Mouse (Mus musculus) yolk sac, embryonic 10.5 days (tissue): ENCODE measurements at regions not wholly inside any gene's neighbourhood (a gene's known extent, or its start where the extent isn't known, plus 50 kb on each side); places are given as distances from the start of the nearest gene placed in this dataset.

Source experiments
- DNase-seq: peaks from one replicate; pipeline ENCODE4 v3.0.0-alpha.2; 2017; ENCODE audit warnings: low spot score

- DNase-seq = no peak
These were observed 313.7 kb downstream of the Arl4a start for GRCm38 (mm10) chr12:39724172-39724571.

- DNase-seq = no peak
These were observed 322.7 kb downstream of the Arl4a start for GRCm38 (mm10) chr12:39715120-39715519.

GRCm38 (mm10) chr12:39714169-39714794 is 323.5 kb downstream of the Arl4a start:
- DNase-seq = no peak

GRCm38 (mm10) chr12:39711807-39712206 is 326.0 kb downstream of the Arl4a start:
- no peak for DNase-seq

- no peak for DNase-seq
These were observed 328.0 kb downstream of the Arl4a start for GRCm38 (mm10) chr12:39709850-39710249.

- no peak for DNase-seq
These were observed 340.6 kb downstream of the Arl4a start for GRCm38 (mm10) chr12:39697182-39697581.

- DNase-seq = no peak
These were observed 342.5 kb downstream of the Arl4a start for GRCm38 (mm10) chr12:39695322-39695721.

- DNase-seq = no peak
These were observed 345.8 kb downstream of the Arl4a start for GRCm38 (mm10) chr12:39692043-39692442.

- DNase-seq = no peak
These were observed 352.4 kb downstream of the Arl4a start for GRCm38 (mm10) chr12:39685399-39685798.

GRCm38 (mm10) chr12:39682121-39682520 is 355.7 kb downstream of the Arl4a start:
- no peak for DNase-seq

- DNase-seq = no peak
These were observed 362.2 kb downstream of the Arl4a start for GRCm38 (mm10) chr12:39675608-39676007.

GRCm38 (mm10) chr12:39667701-39668100 is 370.1 kb downstream of the Arl4a start:
- no peak for DNase-seq

GRCm38 (mm10) chr12:39665448-39665847 is 372.4 kb downstream of the Arl4a start:
- peak; percentile 12 for DNase-seq

GRCm38 (mm10) chr12:39660420-39660819 is 377.4 kb downstream of the Arl4a start:
- DNase-seq = no peak

GRCm38 (mm10) chr12:39656606-39657005 is 381.2 kb downstream of the Arl4a start:
- DNase-seq = no peak

GRCm38 (mm10) chr12:39648952-39649351 is 388.9 kb downstream of the Arl4a start:
- no peak for DNase-seq

- DNase-seq = no peak
These were observed 391.3 kb downstream of the Arl4a start for GRCm38 (mm10) chr12:39646556-39646955.

- no peak for DNase-seq
These were observed 392.2 kb downstream of the Arl4a start for GRCm38 (mm10) chr12:39645581-39645980.

GRCm38 (mm10) chr12:39639246-39639645 is 398.6 kb downstream of the Arl4a start:
- DNase-seq = no peak

- no peak for DNase-seq
These were observed 403.5 kb downstream of the Arl4a start for GRCm38 (mm10) chr12:39634337-39634736.

GRCm38 (mm10) chr12:39621266-39621665 is 416.6 kb downstream of the Arl4a start:
- no peak for DNase-seq

- no peak for DNase-seq
These were observed 432.5 kb downstream of the Arl4a start for GRCm38 (mm10) chr12:39605289-39605688.

GRCm38 (mm10) chr12:39604723-39605122 is 433.1 kb downstream of the Arl4a start:
- no peak for DNase-seq

- no peak for DNase-seq
These were observed 443.1 kb downstream of the Arl4a start for GRCm38 (mm10) chr12:39594726-39595125.
